Mouse (Mus musculus) regulatory T cell (primary cell): Measurements from ENCODE around the gene Kcnh1.

Source experiments
- in situ Hi-C: fragments of 300-600 bp; cut with MboI, MseI; formaldehyde crosslinking; loops from one replicate; pipeline ENCODE4 v1.15.1; 2025; ENCODE audit warnings: high pct_unique_total_duplicates

Gene Kcnh1

GRCm38 (mm10) chr1:192457037-192457436 lies 266.5 kb downstream of the Kcnh1 start:
- in situ Hi-C loops = no loop called here

- in situ Hi-C loops = no loop called here
Observed at GRCm38 (mm10) chr1:192457526-192458206, 267.1 kb downstream of the Kcnh1 start.

DNA sequence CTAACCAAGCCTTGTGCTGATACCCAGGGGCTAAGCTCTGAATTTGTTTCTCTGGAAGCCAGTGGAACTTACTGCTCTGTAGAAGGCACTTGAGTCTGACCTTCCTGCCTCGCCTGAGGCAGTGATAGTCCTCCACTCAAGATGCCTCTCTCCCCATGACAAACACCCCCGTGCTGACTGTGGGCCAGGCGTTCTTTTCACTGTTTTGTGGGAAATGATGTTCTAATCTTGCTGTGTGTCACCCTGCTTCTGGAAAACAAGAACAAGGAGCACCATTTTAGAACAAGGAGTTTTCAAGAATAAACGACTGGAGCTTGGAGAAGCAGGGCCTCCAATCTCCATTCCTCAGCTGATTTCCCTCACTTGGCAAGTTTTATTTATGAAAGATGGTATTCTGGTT lies 273.2 kb downstream of the Kcnh1 start:
- in situ Hi-C loops = no loop called here

DNA sequence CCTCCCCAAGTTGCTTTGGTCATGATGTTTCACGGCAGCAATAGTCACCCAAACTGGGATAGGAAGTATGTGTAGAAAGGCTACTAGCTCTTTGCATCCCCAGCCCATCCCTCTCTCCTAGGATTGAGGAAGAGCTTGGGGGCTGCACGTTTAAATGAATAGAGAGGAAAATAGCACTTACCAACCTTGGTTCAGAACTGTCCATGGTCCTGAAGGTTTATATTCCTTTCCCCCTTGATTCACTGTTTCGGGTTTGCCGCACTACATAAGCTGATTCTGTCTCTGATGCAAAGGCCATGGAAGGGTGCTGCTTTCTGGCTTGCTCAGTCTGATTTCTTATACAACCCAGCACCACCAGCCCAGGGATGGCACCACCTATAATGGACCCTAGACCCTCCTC lies 281.8 kb downstream of the Kcnh1 start:
- in situ Hi-C loops = no loop called here

DNA sequence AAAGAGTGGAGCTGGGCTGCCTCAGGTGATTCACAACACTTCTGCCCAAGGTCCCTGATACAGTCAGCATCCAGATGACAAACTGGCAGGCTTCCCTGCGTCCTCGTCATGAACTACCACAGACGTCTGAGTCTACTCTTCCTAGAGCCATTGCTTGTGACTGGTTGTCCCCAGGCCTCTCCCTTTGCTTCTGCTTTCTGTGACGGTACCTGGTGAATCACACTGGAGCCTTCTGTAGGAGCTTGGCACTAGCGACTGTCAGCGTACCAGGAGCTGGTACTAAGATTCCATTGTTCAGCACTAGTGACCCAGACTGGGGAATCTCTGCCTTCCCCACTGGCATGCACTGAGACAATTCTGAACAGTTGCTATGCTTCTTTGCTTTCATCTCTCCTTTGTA lies 282.6 kb downstream of the Kcnh1 start:
- in situ Hi-C loops = no loop called here

- in situ Hi-C loops = no loop called here
Observed at GRCm38 (mm10) chr1:192476704-192477103, 286.1 kb downstream of the Kcnh1 start.

- in situ Hi-C loops = no loop called here
Observed at GRCm38 (mm10) chr1:192477556-192477955, 287.0 kb downstream of the Kcnh1 start.

DNA sequence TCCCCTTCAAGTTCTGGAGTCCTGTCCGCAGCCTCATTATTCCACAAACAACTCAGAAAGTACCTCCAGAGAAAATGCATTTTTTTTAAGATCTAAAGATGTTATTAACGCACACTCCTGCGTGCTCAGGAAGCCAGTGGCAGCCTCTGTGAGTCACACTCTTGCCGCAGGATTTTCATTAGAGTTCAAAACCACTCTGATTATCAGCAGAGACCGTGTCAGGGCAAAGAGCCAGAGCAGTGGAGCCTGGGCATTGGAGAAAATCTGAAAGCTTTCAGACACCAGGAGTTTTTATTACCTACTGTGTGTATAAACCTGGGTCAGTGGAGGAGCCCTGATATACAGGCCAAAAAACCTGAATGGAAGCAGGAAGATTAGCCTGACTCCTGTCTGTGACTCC lies 287.6 kb downstream of the Kcnh1 start:
- in situ Hi-C loops = no loop called here

GRCm38 (mm10) chr1:192480072-192480784 lies 289.7 kb downstream of the Kcnh1 start:
- in situ Hi-C loops = no loop called here

- in situ Hi-C loops = no loop called here
Observed at GRCm38 (mm10) chr1:192481446-192481845, 290.9 kb downstream of the Kcnh1 start.

- in situ Hi-C loops = no loop called here
Observed at GRCm38 (mm10) chr1:192485030-192485429, 294.5 kb downstream of the Kcnh1 start.

DNA sequence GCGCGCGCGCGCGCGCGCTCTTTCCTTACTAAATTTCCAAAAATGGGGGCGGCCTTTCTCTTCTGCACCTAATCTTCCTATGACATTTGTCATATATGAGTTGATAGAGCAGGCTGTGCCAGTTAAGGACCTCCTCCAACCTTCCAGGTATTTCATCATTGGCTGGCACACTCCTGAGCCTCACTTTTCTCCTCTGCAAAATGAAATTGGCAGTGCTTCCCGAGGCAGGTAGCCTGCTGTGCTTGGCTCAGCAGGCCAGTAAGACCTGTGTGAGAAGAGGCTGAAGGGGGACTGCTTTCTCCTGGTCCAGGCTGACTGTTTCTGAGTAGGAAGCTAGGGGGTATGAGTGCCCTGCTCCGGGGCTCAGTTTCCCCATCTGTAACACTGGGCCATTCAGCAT lies 297.0 kb downstream of the Kcnh1 start:
- in situ Hi-C loops = no loop called here

GRCm38 (mm10) chr1:192489908-192490825 lies 299.6 kb downstream of the Kcnh1 start:
- in situ Hi-C loops = no loop called here

DNA sequence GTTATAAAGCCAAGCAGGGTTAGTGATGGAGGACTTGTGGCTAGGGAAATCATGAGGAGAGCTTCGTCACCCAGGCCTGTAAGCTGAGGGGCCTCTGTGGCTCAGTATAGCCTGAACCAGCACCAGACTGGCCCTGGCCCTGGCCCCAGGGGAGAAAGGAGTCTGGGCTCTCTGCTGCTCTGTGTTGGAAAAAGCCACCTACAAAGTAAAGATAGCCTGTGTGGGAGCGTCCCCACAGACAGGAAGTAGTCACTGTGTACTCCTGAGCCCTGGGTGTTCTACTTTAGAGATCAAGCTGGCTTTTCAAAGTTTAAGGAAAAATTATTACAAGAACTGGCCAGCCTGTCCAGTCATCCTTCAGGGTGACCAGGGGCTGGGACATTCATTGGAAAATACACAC lies 306.9 kb downstream of the Kcnh1 start:
- in situ Hi-C loops = no loop called here

GRCm38 (mm10) chr1:192502016-192502415 lies 311.4 kb downstream of the Kcnh1 start:
- in situ Hi-C loops = no loop called here

- in situ Hi-C loops = no loop called here
Observed at GRCm38 (mm10) chr1:192502835-192503234, 312.3 kb downstream of the Kcnh1 start.

DNA sequence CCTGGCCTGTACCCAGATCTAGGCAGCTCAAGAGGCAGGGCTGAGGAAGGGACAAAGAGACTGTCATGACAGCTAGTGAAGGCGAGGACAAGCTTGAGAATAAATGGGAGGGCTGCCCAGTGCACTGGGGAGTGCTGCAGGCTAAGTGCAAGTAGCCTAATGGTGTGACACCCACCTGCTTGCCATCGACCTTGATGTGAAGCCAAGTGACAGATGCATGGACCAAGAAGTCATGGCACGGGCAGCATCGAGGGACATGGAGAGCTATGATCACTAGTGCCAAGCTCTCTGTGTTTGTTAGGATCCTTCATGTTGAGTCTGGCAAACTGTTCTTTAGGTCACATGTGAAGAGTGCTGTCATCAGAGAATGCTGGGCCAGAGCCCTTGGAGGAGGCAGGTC lies 313.1 kb downstream of the Kcnh1 start:
- in situ Hi-C loops = no loop called here

- in situ Hi-C loops = no loop called here
Observed at GRCm38 (mm10) chr1:192512821-192513220, 322.2 kb downstream of the Kcnh1 start.

- in situ Hi-C loops = no loop called here
Observed at GRCm38 (mm10) chr1:192515373-192515772, 324.8 kb downstream of the Kcnh1 start.

- in situ Hi-C loops = no loop called here
Observed at GRCm38 (mm10) chr1:192519713-192520112, 329.1 kb downstream of the Kcnh1 start.

GRCm38 (mm10) chr1:192520836-192521435 lies 330.4 kb downstream of the Kcnh1 start:
- in situ Hi-C loops = no loop called here
